Mouse (Mus musculus) thymus, adult 2 months (tissue): ENCODE results near the gene Scfd2.

ENCODE experiments used
- CTCF ChIP-seq: fragments of 200-500 bp; IDR thresholded peaks from 2 replicates; pipeline ENCODE4 v1.5.1; 2012; ENCODE audit warnings: mild to moderate bottlenecking, control low read depth, low read length, moderate library complexity, borderline replicate concordance; ENCODE audit not compliant: control insufficient read depth, poor library complexity, insufficient read depth; ENCODE audit errors: extremely low read depth
- POLR2A ChIP-seq: fragments of 200-500 bp; IDR thresholded peaks from 2 replicates; pipeline ENCODE4 v1.6.1; 2012; ENCODE audit warnings: mild to moderate bottlenecking, low read length, control low read depth, moderate library complexity; ENCODE audit not compliant: control insufficient read depth, poor library complexity, insufficient read depth; ENCODE audit errors: extremely low read depth

GRCm38 (mm10) chr5:74277216-74277615, 254.3 kb downstream of the Scfd2 start:
- TF ChIP-seq POLR2A (no peak), CTCF (no peak)
